Mouse (Mus musculus): Measurements from ENCODE around the gene Tubb2a.

GRCm38 (mm10) chr13:34116508-34116907, 38.7 kb upstream of the Tubb2a start:
- TF ChIP-seq CTCF (IDR thresholded peaks at IDR 0.05; ENCODE audit: low read depth, low read length) = no peak
- TF ChIP-seq POLR2A (IDR thresholded peaks at IDR 0.05; ENCODE audit: borderline replicate concordance, low read depth, low read length) = no peak

Measured in bone marrow macrophage, adult 2 months (primary cell).